Mouse (Mus musculus) layer of hippocampus, postnatal 36 days (tissue): ENCODE measurements around the gene Gm14744. TPM values are rescaled to one million over a fixed set of nuclear protein-coding genes. Genes with fewer than 3 reads are reported as not detected.
"Not testable (repeated sequence)": the region's sequence is repeated elsewhere in the genome, so short reads cannot be mapped to it uniquely, and the experiment has no call there.

Experiments used
- DNase-seq, 2 experiments: peaks; one replicate each; pipeline ENCODE4 v3.0.0; 2022
- total RNA-seq, 2 experiments: library from RNA; stranded (reverse); gene quantifications; 2 replicates each; pipeline ENCODE4 v1.2.3; 2021

Gene Gm14744
- total RNA-seq, result not detected

GRCm38 (mm10) chrX:77864458-77864857 is at the start of gene Gm14744:
TSS of gene Gm14744 (plus strand) at chrX:77864758.
- not testable (repeated sequence) for DNase-seq

- DNase-seq, result no peak
Observed at GRCm38 (mm10) chrX:77853523-77853922, 11.0 kb upstream of the Gm14744 start, which contains the start of gene Pbsn. TSS of gene Pbsn (minus strand) at chrX:77853623.

- DNase-seq, result not testable (repeated sequence)
Observed at GRCm38 (mm10) chrX:77880033-77880432, 15.5 kb downstream of the Gm14744 start.

Other genes with a start within 250 kb of the Gm14744 start
- gene Prkx, start 68.5 kb upstream of the Gm14744 start, total RNA-seq, result 10 to 100 TPM; 12.7 to 13.7 TPM
- not detected for gene Pbsn, start 11.1 kb upstream of the Gm14744 start, total RNA-seq
- not detected for gene 5430402E10Rik, start 60.3 kb downstream of the Gm14744 start, total RNA-seq
- gene Obp1a, start 226.6 kb downstream of the Gm14744 start, total RNA-seq, result not detected